Mouse (Mus musculus) cerebellum, postnatal 10 days (tissue): ENCODE results near the gene Zfp566.

Experiments used
- DNase-seq, 2 experiments: peaks; one replicate each; pipeline ENCODE4 v3.0.0; 2021; ENCODE audit warnings: mixed read lengths in 2 of 2

The Zfp566 gene

GRCm38 (mm10) chr7:30053591-30053990 is 36.7 kb downstream of the Zfp566 start:
- no peak for DNase-seq

- peak; percentile 93 to 97 for DNase-seq
Observed at GRCm38 (mm10) chr7:30050882-30051548, 39.3 kb downstream of the Zfp566 start, which contains the start of gene Zfp14. Gene Zfp14 (minus strand): TSS chr7:30051380.

DNA sequence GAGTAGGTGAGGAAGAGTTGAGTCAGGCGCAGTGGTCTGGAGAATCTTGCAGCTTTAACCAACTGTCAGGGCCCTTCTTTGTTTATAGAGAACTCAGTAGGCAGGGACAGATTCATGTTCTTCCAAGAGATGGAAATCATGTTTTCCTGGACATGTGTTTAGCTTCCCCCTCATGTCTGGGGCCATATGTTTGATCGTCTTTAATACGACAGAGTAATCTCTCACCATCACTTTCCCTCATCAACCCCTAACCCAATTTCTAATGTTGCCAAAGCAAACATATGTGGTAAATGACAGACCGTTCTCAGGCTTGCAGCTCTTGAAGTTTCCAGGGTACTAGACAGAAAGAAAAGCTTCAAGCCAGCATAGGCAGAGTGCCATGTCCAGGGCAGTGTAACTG is 42.2 kb downstream of the Zfp566 start:
- DNase-seq = peak; percentile 14 to 30

DNA sequence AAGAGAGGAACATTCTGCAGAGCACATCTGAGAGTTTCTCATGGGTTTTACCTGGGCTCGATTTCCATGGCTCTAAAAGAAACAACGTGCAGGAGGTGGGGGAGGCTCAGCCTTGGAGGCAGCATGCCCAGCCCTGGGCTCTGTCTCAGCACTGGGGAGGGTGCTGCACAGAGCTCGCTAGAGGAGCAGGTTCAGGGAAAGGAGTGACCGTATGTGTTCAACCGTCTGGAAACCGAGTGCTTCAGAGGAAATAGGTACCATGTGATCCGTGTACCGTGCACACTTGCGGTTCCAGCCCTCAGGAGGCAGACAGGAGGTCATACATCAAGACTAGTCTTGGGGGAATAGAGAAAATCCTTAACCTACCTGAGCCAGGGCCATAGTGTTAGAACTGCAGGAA is 46.0 kb downstream of the Zfp566 start:
- DNase-seq = no peak

GRCm38 (mm10) chr7:30034331-30034730 is 56.0 kb downstream of the Zfp566 start:
- DNase-seq = no peak

DNA sequence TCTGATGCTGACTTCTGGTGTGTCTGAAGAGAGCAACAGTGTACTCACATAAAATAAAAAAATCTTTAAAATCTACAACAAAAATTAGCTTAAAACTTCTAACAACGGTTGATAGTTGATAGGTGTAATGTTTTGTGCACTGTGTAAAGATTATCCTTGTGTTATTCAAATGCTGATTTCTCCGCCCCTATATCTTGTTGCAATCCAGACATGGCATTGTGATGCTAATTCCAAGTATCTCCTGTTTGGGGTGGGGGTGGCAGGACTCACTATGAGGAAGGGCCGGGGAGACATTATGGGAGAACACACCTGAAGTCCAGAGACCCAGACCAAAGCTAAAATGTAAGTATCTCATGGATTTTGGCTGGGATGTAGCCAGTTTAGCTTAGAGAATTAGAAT is 58.9 kb downstream of the Zfp566 start:
- no peak for DNase-seq

DNA sequence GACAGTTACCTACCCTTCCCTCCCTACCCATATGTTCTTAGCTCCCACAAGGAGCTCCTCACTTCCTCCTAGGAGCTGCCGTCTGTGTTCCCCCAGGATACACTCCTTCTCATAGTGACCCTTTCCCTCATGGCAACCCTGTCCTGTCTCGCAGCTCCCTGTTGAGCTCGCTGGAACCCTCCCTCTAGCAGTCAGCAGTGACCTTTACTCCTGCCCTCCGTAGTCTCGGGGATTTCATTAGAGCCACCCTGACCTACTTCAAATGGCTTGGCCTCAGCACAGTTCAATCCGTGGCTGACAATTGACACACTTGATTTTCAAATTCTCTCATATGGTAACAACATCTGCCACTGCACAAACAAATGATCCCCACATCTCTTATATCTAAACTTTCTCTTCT is 59.6 kb downstream of the Zfp566 start:
- no peak for DNase-seq

DNA sequence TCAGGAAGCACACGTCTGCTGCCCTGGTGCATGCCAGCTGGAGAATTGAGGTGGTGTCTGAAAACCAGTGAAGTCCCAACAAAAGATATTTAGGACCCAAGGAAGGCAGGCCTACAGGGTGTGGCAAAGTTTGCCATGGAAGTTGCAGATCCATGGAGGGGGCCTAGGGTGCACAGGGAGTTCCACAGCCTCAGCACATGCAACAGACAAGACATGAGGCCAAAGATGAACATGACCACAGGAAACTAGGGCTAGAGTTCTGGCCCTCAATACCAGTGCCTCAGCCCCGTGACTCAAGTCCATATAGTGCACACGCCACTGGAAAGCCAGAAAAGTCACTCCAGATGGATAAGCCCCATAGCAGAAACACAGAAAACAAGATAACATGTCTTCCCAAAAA is 61.8 kb downstream of the Zfp566 start:
- no peak for DNase-seq
